Mouse (Mus musculus): Measurements from ENCODE around the gene Whamm. TPM values are rescaled to one million over a fixed set of nuclear protein-coding genes. Genes with fewer than 3 reads are reported as not detected.

Gene Whamm
- 1 to 10 TPM; 8.2 to 9.4 TPM for total RNA-seq (2021)

DNA sequence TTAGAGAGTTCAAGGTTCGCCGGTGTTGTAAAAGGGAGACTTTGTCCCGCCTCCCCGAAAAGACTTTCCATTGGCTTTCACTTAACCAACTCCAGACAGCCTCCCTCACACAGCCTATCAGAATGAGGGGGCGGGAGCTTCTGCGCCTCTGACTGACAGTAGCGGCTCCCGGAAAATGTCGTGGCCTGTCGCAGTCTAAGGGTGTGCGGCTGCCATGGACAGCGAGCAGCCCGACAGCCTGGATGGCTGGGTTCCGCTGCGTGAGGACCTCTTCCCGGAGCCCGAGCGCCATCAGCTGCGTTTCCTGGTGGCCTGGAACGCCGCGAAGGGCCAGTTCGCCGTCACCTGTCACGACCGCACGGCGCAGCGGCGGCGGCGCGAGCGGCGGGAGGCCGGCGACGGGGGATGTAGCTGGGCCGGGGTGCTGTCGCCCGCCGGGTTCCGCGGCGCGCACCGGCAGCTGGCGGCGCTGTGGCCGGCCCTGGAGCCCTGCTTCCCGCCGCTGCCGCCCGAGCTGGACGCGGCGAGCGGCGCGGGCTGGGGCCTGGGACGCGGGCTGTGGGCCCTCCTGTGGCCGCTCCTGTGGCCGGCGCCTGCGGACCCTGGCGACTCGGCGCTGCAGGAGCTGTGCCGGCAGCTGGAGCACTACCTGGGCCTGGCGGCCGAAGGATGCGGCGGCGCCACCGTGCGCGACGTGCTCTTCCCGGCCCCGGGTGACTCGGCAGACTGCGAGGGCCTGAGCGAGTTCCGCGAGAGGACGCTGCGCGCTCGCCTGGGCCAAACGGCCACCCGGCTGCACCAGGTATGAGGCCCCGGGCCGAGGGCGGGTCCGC, at the start of gene Whamm:
Gene Whamm, plus strand, starts transcription at position 159 of the 833 bp plus-strand sequence.
- intact Hi-C loops (cut with DNase I) = loop anchor here (5.0 kb wide), 1 partner anchor 49 kb away; no protein-coding TSS in a partner anchor

DNA sequence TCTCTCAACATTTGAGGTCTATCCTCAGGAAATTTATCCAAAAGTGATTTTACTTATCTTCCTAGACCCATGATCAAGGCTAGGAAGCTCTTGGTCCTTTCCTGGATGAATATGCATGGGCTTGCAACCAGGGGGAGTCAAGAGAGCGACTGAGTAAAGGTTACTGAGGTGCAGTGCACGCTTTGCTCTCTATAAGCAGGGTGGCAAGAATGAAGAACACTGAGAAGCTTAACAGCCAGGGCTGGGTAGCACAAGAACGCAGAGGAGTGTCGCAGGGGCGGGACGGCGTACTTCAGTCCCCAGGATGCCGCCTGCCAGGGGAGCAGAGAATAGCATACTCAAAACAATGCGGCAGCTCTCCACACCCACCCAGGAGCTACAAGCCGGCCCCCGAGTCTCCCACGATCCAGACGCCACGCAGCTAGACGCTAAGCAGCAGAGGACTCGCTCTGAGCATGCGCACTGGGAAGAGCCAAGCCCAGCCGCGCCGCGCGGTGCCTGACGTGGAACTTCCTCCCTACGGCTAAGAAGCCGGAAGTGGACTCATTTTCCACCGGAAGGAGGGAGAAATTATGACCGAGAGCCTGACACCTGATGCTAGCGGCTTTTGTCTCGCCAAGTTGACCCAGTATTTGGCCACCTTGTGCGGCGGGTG, 47.9 kb upstream of the Whamm start:
- peak; percentile 80 for DNase-seq (ENCODE audit: low spot score)
- intact Hi-C loops (cut with DNase I) = loop anchor here (5.0 kb wide), 2 partner anchors 49 to 176 kb away; partner anchors contain the start of genes Rps17 and Whamm

More for the DNA sequence above, at the start of gene Whamm:
- peak; percentile 90 for DNase-seq (ENCODE audit: low spot score)

- DNase-seq (ENCODE audit: low spot score) = no peak
Observed at GRCm38 (mm10) chr7:81523663-81524017, 47.4 kb upstream of the Whamm start.

GRCm38 (mm10) chr7:81528918-81529317, 42.1 kb upstream of the Whamm start:
- DNase-seq (ENCODE audit: low spot score) = no peak
- intact Hi-C loops (cut with DNase I) = no loop called here

More at GRCm38 (mm10) chr7:81523663-81524017, 47.4 kb upstream of the Whamm start:
- intact Hi-C loops (cut with DNase I) = loop anchor here (5.0 kb wide), 2 partner anchors 49 to 176 kb away; partner anchors contain the start of genes Rps17 and Whamm

DNA sequence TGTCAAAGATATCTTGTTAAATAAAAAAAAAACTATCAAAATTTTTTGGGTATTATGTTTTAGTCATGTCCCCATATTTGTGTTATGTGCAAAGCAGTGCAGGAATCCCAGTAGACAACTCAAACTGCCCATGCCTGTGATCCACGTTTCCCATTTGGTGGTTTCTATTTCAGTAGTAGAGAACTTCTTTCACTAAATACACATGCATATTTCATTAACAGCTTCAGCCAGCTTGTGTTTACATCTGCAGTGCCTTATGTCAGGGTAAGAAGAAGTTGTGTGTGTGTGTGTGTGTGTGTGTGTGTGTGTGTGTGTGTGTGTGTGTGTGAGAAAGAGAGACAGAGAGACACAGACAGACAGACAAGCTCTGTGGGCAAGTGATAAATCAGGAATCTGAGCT, 39.6 kb upstream of the Whamm start:
- DNase-seq (ENCODE audit: low spot score) = no peak
- intact Hi-C loops (cut with DNase I) = no loop called here

GRCm38 (mm10) chr7:81536478-81536877, 34.6 kb upstream of the Whamm start:
- intact Hi-C loops (cut with DNase I) = no loop called here
- DNase-seq (ENCODE audit: low spot score) = no peak

GRCm38 (mm10) chr7:81538070-81538675, 32.9 kb upstream of the Whamm start:
- intact Hi-C loops (cut with DNase I) = no loop called here
- no peak for DNase-seq (ENCODE audit: low spot score)

DNA sequence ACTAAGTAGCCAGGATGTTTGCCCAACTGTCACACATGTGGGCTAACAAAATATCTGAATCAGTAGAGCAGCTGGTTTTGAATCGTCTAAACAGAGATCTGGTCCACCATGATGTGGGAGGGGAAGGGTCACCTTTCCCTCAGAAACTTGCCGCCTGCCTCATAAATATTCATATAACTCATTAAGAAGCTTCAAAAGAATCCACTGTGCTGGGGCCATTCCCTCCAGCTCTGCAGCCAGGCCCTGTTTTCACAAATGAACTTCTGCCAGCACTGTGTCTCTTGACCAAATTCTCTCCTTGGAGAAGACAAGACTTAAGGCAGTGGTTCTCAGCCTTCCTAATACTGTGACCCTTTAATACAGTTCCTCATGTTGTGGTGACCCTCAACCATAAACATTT, 31.5 kb upstream of the Whamm start:
- intact Hi-C loops (cut with DNase I) = no loop called here
- DNase-seq (ENCODE audit: low spot score) = no peak

DNA sequence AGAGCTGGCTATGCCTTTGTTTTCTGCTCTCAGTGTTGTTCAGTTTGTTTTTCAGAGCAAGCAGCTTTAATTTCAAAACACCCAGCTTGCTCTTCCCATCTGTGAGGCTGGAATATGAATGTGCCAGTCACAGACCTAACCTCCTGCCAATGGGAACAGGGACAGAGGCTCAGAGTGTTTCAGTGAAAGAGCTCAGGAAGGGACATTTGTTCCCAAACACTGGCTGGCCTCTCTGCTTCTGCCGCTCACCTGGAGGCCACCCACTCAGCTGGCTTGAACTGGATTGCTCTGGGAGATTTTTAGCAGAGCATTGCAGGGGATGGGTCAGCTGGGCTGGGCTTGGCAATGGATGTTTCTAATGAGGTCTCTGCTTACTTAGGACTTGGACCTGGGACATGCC, 30.1 kb upstream of the Whamm start:
- intact Hi-C loops (cut with DNase I) = no loop called here

GRCm38 (mm10) chr7:81541924-81542524, 29.0 kb upstream of the Whamm start:
- peak; percentile 38 for DNase-seq (ENCODE audit: low spot score)
- intact Hi-C loops (cut with DNase I) = no loop called here

More for the DNA sequence above, 30.1 kb upstream of the Whamm start:
- DNase-seq (ENCODE audit: low spot score) = no peak

- intact Hi-C loops (cut with DNase I) = no loop called here
- DNase-seq (ENCODE audit: low spot score) = no peak
Observed at GRCm38 (mm10) chr7:81542934-81543333, 28.1 kb upstream of the Whamm start.

- no peak for DNase-seq (ENCODE audit: low spot score)
- intact Hi-C loops (cut with DNase I) = no loop called here
Observed at GRCm38 (mm10) chr7:81548864-81549263, 22.2 kb upstream of the Whamm start.

GRCm38 (mm10) chr7:81553589-81553988, 17.5 kb upstream of the Whamm start:
- no peak for DNase-seq (ENCODE audit: low spot score)
- intact Hi-C loops (cut with DNase I) = loop anchor here (10.0 kb wide), 1 partner anchor 191 kb away; no protein-coding TSS in a partner anchor

- no peak for DNase-seq (ENCODE audit: low spot score)
- intact Hi-C loops (cut with DNase I) = loop anchor here (10.0 kb wide), 1 partner anchor 190 kb away; no protein-coding TSS in a partner anchor
Observed at GRCm38 (mm10) chr7:81554369-81554768, 16.7 kb upstream of the Whamm start.

GRCm38 (mm10) chr7:81556839-81557238, 14.2 kb upstream of the Whamm start:
- DNase-seq (ENCODE audit: low spot score) = no peak
- intact Hi-C loops (cut with DNase I) = loop anchor here (10.0 kb wide), 1 partner anchor 188 kb away; no protein-coding TSS in a partner anchor

- intact Hi-C loops (cut with DNase I) = loop anchor here (10.0 kb wide), 1 partner anchor 187 kb away; no protein-coding TSS in a partner anchor
- DNase-seq (ENCODE audit: low spot score) = no peak
Observed at GRCm38 (mm10) chr7:81557252-81557984, 13.6 kb upstream of the Whamm start.

GRCm38 (mm10) chr7:81557985-81558360, 13.1 kb upstream of the Whamm start:
- no peak for DNase-seq (ENCODE audit: low spot score)
- intact Hi-C loops (cut with DNase I) = loop anchor here (10.0 kb wide), 1 partner anchor 187 kb away; no protein-coding TSS in a partner anchor

DNA sequence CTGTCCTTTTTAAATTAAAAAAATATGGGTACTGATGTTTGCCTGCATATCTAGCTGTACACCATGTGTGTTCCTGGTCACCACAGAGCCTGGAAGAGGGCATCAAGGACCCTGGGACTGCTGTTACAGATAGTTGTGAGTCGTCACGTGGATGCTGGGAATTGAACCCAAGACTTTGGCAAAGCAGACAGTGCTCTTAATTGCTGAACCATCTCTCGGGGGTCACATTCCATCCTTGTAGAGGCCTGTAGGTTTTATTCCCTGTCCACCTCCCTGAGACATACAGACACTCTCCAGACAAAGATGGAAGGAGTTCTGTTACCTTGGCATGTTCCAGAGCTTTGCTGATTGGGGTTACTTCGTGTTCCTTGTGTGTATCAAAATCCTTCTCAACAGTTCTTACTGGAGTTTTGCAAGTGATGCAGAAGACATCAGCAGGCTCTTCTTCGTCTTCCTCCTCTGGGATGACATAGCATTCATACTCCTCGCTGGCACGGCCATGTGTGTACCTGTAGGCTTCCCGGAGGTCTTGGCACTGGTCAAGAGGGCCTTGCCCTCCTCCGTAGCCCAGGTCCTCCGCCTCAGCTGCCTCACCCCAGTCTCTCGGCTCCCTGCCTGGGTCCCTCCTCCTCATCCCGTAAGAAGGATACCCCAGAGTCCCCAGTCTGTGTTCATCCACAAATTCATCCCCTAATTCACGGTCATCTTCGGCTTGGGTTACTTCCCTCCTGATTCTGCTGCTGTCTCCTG, 11.7 kb upstream of the Whamm start:
- intact Hi-C loops (cut with DNase I) = loop anchor here (10.0 kb wide), 1 partner anchor 185 kb away; no protein-coding TSS in a partner anchor

More for the DNA sequence above, 11.7 kb upstream of the Whamm start:
- DNase-seq (ENCODE audit: low spot score) = no peak

Measured in heart, postnatal 25 days (tissue).